Mouse (Mus musculus): ENCODE data around the gene Wnt9a.
A peak's percentile ranks its signal among the peaks of the same experiment; 100 is the strongest.

DNA sequence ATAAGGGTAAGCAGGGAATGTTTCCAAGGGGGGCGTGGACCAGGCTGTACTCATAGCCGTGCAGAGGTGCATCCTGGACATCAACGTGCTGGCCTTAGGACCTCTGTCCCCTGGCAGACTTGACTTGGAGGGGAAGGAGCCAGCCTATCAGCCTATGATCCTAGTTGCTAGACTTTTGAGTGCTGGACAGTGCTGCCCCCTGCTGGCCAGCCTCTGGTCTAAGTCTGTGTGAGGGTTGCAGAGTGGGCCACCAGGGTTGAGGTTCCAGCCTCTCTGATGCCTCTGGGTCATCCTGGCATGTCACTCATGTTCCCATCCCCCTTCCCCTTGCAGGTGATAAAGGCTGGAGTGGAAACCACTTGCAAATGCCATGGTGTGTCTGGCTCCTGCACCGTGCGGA lies 23.8 kb downstream of the Wnt9a start:
- TF ChIP-seq CTCF (IDR thresholded peaks at IDR 0.05; ENCODE audit: borderline replicate concordance, insufficient read depth, low read length): peak; percentile 64
- no peak for TF ChIP-seq POLR2A (IDR thresholded peaks at IDR 0.05; ENCODE audit: low read depth, low read length)
